In the genomic region with DNA sequence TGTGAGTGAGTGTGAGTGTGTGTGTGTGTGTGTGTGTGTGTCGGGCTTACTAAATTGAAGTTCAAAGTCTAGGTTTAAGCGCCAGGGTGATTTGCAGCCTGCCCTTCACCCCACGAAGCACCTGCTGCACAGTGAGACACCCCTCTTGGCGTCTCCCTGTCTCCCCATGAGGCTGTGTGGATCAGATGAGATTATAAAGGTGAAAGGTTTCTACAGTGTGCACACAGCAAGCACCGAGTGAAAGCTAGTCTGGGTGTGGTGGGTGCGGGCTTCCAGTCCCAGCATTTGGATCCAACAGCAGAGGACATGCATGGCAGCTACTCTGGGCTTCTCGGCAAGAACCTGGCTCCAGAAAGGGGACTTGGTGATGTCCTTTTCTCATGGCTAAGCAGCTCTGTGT, we compare ENCODE assay signal across 33 mouse cellular contexts. TPM values are rescaled to one million over a fixed set of nuclear protein-coding genes. Genes with fewer than 3 reads are reported as not detected.
A peak's percentile ranks its signal among the peaks of the same experiment; 100 is the strongest.
DNase-seq lines count a peak whose midpoint lies in the region; ATAC-seq and TF ChIP-seq lines count a peak whose summit lies in the region.
"Had no signal": no experiment of that assay in that cellular context is flagged by ENCODE, and none has a peak within 500 bp of the region (broad histone marks: within the 10 kb centered on the region; RNA-seq: fewer than 3 reads in every experiment).

No protein-coding gene starts in this region.

- H3K36me3 ChIP-seq in forebrain, embryonic 11.5 days (ENCODE audit: control insufficient read depth, insufficient read depth, low read length), result no peaks in the 10 kb centered on the region
- H3K36me3 ChIP-seq in forebrain, embryonic 16.5 days (ENCODE audit: control insufficient read depth, insufficient read depth), result no peaks in the 10 kb centered on the region
- H3K36me3 ChIP-seq in intestine, embryonic 14.5 days (ENCODE audit: control insufficient read depth, insufficient read depth, low read length), result no peaks in the 10 kb centered on the region
- no peaks in the 10 kb centered on the region for H3K36me3 ChIP-seq in intestine, embryonic 16.5 days (ENCODE audit: control insufficient read depth, insufficient read depth, low read length)
- H3K36me3 ChIP-seq in small intestine, adult 2 months (ENCODE audit: control insufficient read depth, insufficient read depth, low read length), result no peaks in the 10 kb centered on the region
- no peaks in the 10 kb centered on the region for H3K36me3 ChIP-seq in forebrain, embryonic 10.5 days (replicated peaks)
- no peaks in the 10 kb centered on the region for H3K36me3 ChIP-seq in hindbrain, embryonic 16.5 days (ENCODE audit: control insufficient read depth, insufficient read depth, low read length)
- H3K36me3 ChIP-seq: embryonic facial prominence, embryonic 10.5 days; embryonic facial prominence, embryonic 13.5 days; G1E; heart, embryonic 12.5 days; heart, embryonic 15.5 days had no signal

- no peak overlapping the region for H3K4me2 ChIP-seq in forebrain, embryonic 11.5 days (ENCODE audit: low read depth, low read length, severe bottlenecking)
- no peak overlapping the region for H3K4me2 ChIP-seq in forebrain, embryonic 16.5 days (ENCODE audit: low read length)
- H3K4me2 ChIP-seq in intestine, embryonic 14.5 days (ENCODE audit: low read length), result no peak overlapping the region
- 0 out of 2 replicates have a peak overlapping the region, but pooled peaks have one; percentile 24 for H3K4me2 ChIP-seq in intestine, embryonic 16.5 days (ENCODE audit: low read depth, low read length)
- H3K4me2 ChIP-seq in hindbrain, embryonic 16.5 days (ENCODE audit: low read length), result no peak overlapping the region
- H3K4me2 ChIP-seq: embryonic facial prominence, embryonic 13.5 days; heart, embryonic 12.5 days; heart, embryonic 15.5 days; hindbrain, embryonic 14.5 days had no signal

- H3K9ac ChIP-seq in forebrain, embryonic 11.5 days (ENCODE audit: low read length), result no peak overlapping the region
- no peak overlapping the region for H3K9ac ChIP-seq in forebrain, embryonic 16.5 days (replicated peaks; ENCODE audit: low read depth, low read length)
- no peak overlapping the region for H3K9ac ChIP-seq in intestine, embryonic 14.5 days (ENCODE audit: low read length)
- H3K9ac ChIP-seq in intestine, embryonic 16.5 days (ENCODE audit: low read depth, low read length), result no peak overlapping the region
- H3K9ac ChIP-seq in hindbrain, embryonic 16.5 days (ENCODE audit: low read depth, low read length), result no peak overlapping the region
- H3K9ac ChIP-seq: embryonic facial prominence, embryonic 13.5 days; heart, embryonic 12.5 days; heart, embryonic 15.5 days; hindbrain, embryonic 14.5 days had no signal

- no peaks in the 10 kb centered on the region for H3K9me3 ChIP-seq in forebrain, embryonic 11.5 days (ENCODE audit: control insufficient read depth, low read length)
- no peaks in the 10 kb centered on the region for H3K9me3 ChIP-seq in forebrain, embryonic 16.5 days (ENCODE audit: control insufficient read depth, low read length)
- no peaks in the 10 kb centered on the region for H3K9me3 ChIP-seq in intestine, embryonic 14.5 days (ENCODE audit: control insufficient read depth, low read length)
- H3K9me3 ChIP-seq in intestine, embryonic 16.5 days (ENCODE audit: control insufficient read depth, low read length), result no peaks in the 10 kb centered on the region
- no peaks in the 10 kb centered on the region for H3K9me3 ChIP-seq in forebrain, embryonic 10.5 days
- no peaks in the 10 kb centered on the region for H3K9me3 ChIP-seq in hindbrain, embryonic 16.5 days (ENCODE audit: control insufficient read depth, low read length)
- H3K9me3 ChIP-seq: embryonic facial prominence, embryonic 10.5 days; embryonic facial prominence, embryonic 13.5 days; G1E; heart, embryonic 12.5 days; heart, embryonic 15.5 days had no signal

- no peak overlapping the region for H3K27ac ChIP-seq in forebrain, embryonic 11.5 days (ENCODE audit: low read depth, low read length)
- H3K27ac ChIP-seq in forebrain, embryonic 16.5 days (ENCODE audit: low read length), result no peak overlapping the region
- no peak overlapping the region for H3K27ac ChIP-seq in intestine, embryonic 14.5 days (ENCODE audit: low read depth)
- peak overlapping the region; percentile 73 for H3K27ac ChIP-seq in intestine, embryonic 16.5 days (ENCODE audit: low read length)
- peak overlapping the region; percentile 96 for H3K27ac ChIP-seq in small intestine, adult 2 months (ENCODE audit: insufficient read depth, low read depth, low read length)
- H3K27ac ChIP-seq in forebrain, embryonic 10.5 days, result no peak overlapping the region
- no peak overlapping the region for H3K27ac ChIP-seq in hindbrain, embryonic 16.5 days (ENCODE audit: low read depth, low read length)
- H3K27ac ChIP-seq: embryonic facial prominence, embryonic 10.5 days; embryonic facial prominence, embryonic 13.5 days; heart, adult 2 months; heart, embryonic 15.5 days; hindbrain, embryonic 14.5 days had no signal

- TF ChIP-seq CTCF in small intestine, adult 2 months (IDR thresholded peaks at IDR 0.05; ENCODE audit: extremely low read depth, insufficient read length, insufficient replicate concordance, low read depth, low read length), result no peak

- whole genome bisulfite sequencing in forebrain, embryonic 11.5 days, result 87% methylated on average over 7 of the region's 7 CpGs
- WGBS in forebrain, embryonic 16.5 days, result 86% methylated on average over 7 of the region's 7 CpGs
- WGBS in intestine, embryonic 14.5 days, result 61% methylated on average over 7 of the region's 7 CpGs
- 60% methylated on average over 7 of the region's 7 CpGs for WGBS in intestine, embryonic 16.5 days
- WGBS in small intestine, adult 2 months, result 31% methylated on average over 7 of the region's 7 CpGs
- 80% methylated on average over 7 of the region's 7 CpGs for WGBS in forebrain, embryonic 10.5 days
- 84% methylated on average over 7 of the region's 7 CpGs for WGBS in hindbrain, embryonic 16.5 days

- peak; percentile 41 for DNase-seq in forebrain, embryonic 11.5 days (ENCODE audit: low spot score)
- no peak for DNase-seq in intestine, embryonic 14.5 days (ENCODE audit: low spot score)
- no peak for DNase-seq in lung, postnatal 10 days
- DNase-seq in forebrain, embryonic 10.5 days (ENCODE audit: extremely low spot score, low spot score), result no peak
- DNase-seq: adrenal gland, postnatal 25 days; B cell, adult 2 months; cerebellum, adult 11-12 months; cerebellum, adult 8-10 months; cerebellum, postnatal 10 days; cerebellum, postnatal 36 days; embryo, embryonic 11 days; gastrocnemius, postnatal 25 days; heart, postnatal 10 days; heart, postnatal 4 days; kidney, adult 11 months had no signal

- TF ChIP-seq POLR2A in small intestine, adult 2 months (IDR thresholded peaks at IDR 0.05; ENCODE audit: low read depth, low read length), result peak; percentile 74; the same call in 1 of the 2 replicates

- no peak for ATAC-seq in forebrain, embryonic 11.5 days (replicated peaks; ENCODE audit: low FRiP score)
- ATAC-seq in forebrain, embryonic 16.5 days, result no peak
- ATAC-seq in intestine, embryonic 14.5 days (replicated peaks; ENCODE audit: low FRiP score, low TSS enrichment, low read depth), result peak; percentile 37; the same call in 1 of the 2 replicates
- ATAC-seq in intestine, embryonic 16.5 days, result peak; percentile 84
- ATAC-seq in hindbrain, embryonic 16.5 days, result no peak
- ATAC-seq: forebrain, embryonic 14.5 days; Patski had no signal

- no peaks in the 10 kb centered on the region for H3K27me3 ChIP-seq in forebrain, embryonic 11.5 days (ENCODE audit: control insufficient read depth, insufficient read depth, low read length)
- H3K27me3 ChIP-seq in forebrain, embryonic 16.5 days (replicated peaks; ENCODE audit: control insufficient read depth, insufficient read depth, low read length), result no peaks in the 10 kb centered on the region
- no peaks in the 10 kb centered on the region for H3K27me3 ChIP-seq in intestine, embryonic 14.5 days (replicated peaks; ENCODE audit: control insufficient read depth, insufficient read depth, low read length)
- H3K27me3 ChIP-seq in intestine, embryonic 16.5 days (replicated peaks; ENCODE audit: control insufficient read depth, insufficient read depth, low read length), result no peaks in the 10 kb centered on the region
- no peaks in the 10 kb centered on the region for H3K27me3 ChIP-seq in small intestine, adult 2 months (ENCODE audit: control insufficient read depth, insufficient read depth, low read length)
- H3K27me3 ChIP-seq in forebrain, embryonic 10.5 days (ENCODE audit: poor library complexity, severe bottlenecking), result no peaks in the 10 kb centered on the region
- H3K27me3 ChIP-seq in hindbrain, embryonic 16.5 days (replicated peaks; ENCODE audit: control insufficient read depth, insufficient read depth, low read length), result no peaks in the 10 kb centered on the region
- H3K27me3 ChIP-seq: embryonic facial prominence, embryonic 13.5 days; heart, embryonic 12.5 days; heart, embryonic 15.5 days; Patski had no signal

- H3K4me1 ChIP-seq in forebrain, embryonic 11.5 days (replicated peaks; ENCODE audit: control insufficient read depth, insufficient read depth, low read length), result no peaks in the 10 kb centered on the region
- H3K4me1 ChIP-seq in forebrain, embryonic 16.5 days (replicated peaks; ENCODE audit: control insufficient read depth, insufficient read depth, low read length), result no peaks in the 10 kb centered on the region
- no peaks in the 10 kb centered on the region for H3K4me1 ChIP-seq in intestine, embryonic 14.5 days (replicated peaks; ENCODE audit: control insufficient read depth, insufficient read depth, low read length)
- H3K4me1 ChIP-seq in intestine, embryonic 16.5 days (ENCODE audit: control insufficient read depth, insufficient read depth, low read length), result peaks cover 26% of the 10 kb centered on the region
- peaks cover 49% of the 10 kb centered on the region for H3K4me1 ChIP-seq in small intestine, adult 2 months (ENCODE audit: control insufficient read depth, insufficient read depth, insufficient read length, low read length)
- no peaks in the 10 kb centered on the region for H3K4me1 ChIP-seq in forebrain, embryonic 10.5 days
- no peaks in the 10 kb centered on the region for H3K4me1 ChIP-seq in hindbrain, embryonic 16.5 days (ENCODE audit: control insufficient read depth, insufficient read depth, low read depth, low read length)
- H3K4me1 ChIP-seq: embryonic facial prominence, embryonic 10.5 days; embryonic facial prominence, embryonic 13.5 days; heart, embryonic 12.5 days; heart, embryonic 15.5 days had no signal

- no peak overlapping the region for H3K4me3 ChIP-seq in forebrain, embryonic 11.5 days (ENCODE audit: low read depth, low read length)
- no peak overlapping the region for H3K4me3 ChIP-seq in forebrain, embryonic 16.5 days (replicated peaks; ENCODE audit: low read length)
- H3K4me3 ChIP-seq in intestine, embryonic 14.5 days (ENCODE audit: low read depth, low read length), result no peak overlapping the region
- no peak overlapping the region for H3K4me3 ChIP-seq in intestine, embryonic 16.5 days (ENCODE audit: low read length)
- H3K4me3 ChIP-seq in small intestine, adult 2 months (ENCODE audit: low read depth, low read length), result peak overlapping the region; percentile 52
- H3K4me3 ChIP-seq in forebrain, embryonic 10.5 days, result no peak overlapping the region
- no peak overlapping the region for H3K4me3 ChIP-seq in hindbrain, embryonic 16.5 days (ENCODE audit: low read length)
- H3K4me3 ChIP-seq: embryonic facial prominence, embryonic 10.5 days; embryonic facial prominence, embryonic 13.5 days; erythroblast, embryonic 14.5 days; heart, adult 2 months; heart, embryonic 12.5 days; heart, embryonic 15.5 days had no signal

RNA-seq across cellular contexts. Expression of a gene that starts 0.9 kb away (rescaled TPM):
- polyA plus RNA-seq in forebrain, embryonic 11.5 days (2014; fragmentation: Nextera tagmentation; extraction: Ambion mirVana), result not detected in 2 replicates
- not detected in 2 replicates for polyA plus RNA-seq in forebrain, embryonic 16.5 days (2015; fragmentation: Nextera tagmentation; extraction: Ambion mirVana)
- polyA plus RNA-seq in intestine, embryonic 14.5 days (2014; fragmentation: Nextera tagmentation; extraction: Ambion mirVana), result 0.09 and 0.28 TPM in 2 replicates
- 0.65 and 0.88 TPM in 2 replicates for polyA plus RNA-seq in intestine, embryonic 16.5 days (2015; fragmentation: Nextera tagmentation; extraction: Ambion mirVana)
- polyA plus RNA-seq in small intestine, adult 2 months (2012; rRNA removed), result 9.0 and 28.9 TPM in 2 replicates
- not detected in 2 replicates for polyA plus RNA-seq in forebrain, embryonic 10.5 days (2016; fragmentation: Nextera tagmentation; extraction: Ambion mirVana)
- polyA plus RNA-seq in hindbrain, embryonic 16.5 days (2015; fragmentation: Nextera tagmentation; extraction: Ambion mirVana), result not detected in 2 replicates
- polyA plus RNA-seq: brain, embryonic 14.5 days; cortical plate, adult 2 months; embryonic facial prominence, embryonic 10.5 days; erythroblast, embryonic 14.5 days; forebrain, embryonic 14.5 days; G1E; gonadal fat pad, adult 2 months; heart, adult 2 months; heart, embryonic 12.5 days; hindbrain, embryonic 11.5 days; hindbrain, embryonic 14.5 days; Patski had no signal

RNA-seq across cellular contexts. Expression of a gene that starts 9.1 kb away (rescaled TPM):
- 151 and 166 TPM in 2 replicates for polyA plus RNA-seq in forebrain, embryonic 11.5 days (2014; fragmentation: Nextera tagmentation; extraction: Ambion mirVana)
- polyA plus RNA-seq in forebrain, embryonic 16.5 days (2015; fragmentation: Nextera tagmentation; extraction: Ambion mirVana), result 153 and 178 TPM in 2 replicates
- polyA plus RNA-seq in intestine, embryonic 14.5 days (2014; fragmentation: Nextera tagmentation; extraction: Ambion mirVana), result 186 and 190 TPM in 2 replicates
- polyA plus RNA-seq in intestine, embryonic 16.5 days (2015; fragmentation: Nextera tagmentation; extraction: Ambion mirVana), result 157 and 174 TPM in 2 replicates
- 86.2 and 132 TPM in 2 replicates for polyA plus RNA-seq in small intestine, adult 2 months (2012; rRNA removed)
- 186 and 188 TPM in 2 replicates for polyA plus RNA-seq in forebrain, embryonic 10.5 days (2016; fragmentation: Nextera tagmentation; extraction: Ambion mirVana)
- polyA plus RNA-seq in hindbrain, embryonic 16.5 days (2015; fragmentation: Nextera tagmentation; extraction: Ambion mirVana), result 162 and 168 TPM in 2 replicates

RNA-seq across cellular contexts. Expression of a gene that starts 16.1 kb away (rescaled TPM):
- polyA plus RNA-seq in forebrain, embryonic 11.5 days (2014; fragmentation: Nextera tagmentation; extraction: Ambion mirVana), result 29.3 and 34.8 TPM in 2 replicates
- polyA plus RNA-seq in forebrain, embryonic 16.5 days (2015; fragmentation: Nextera tagmentation; extraction: Ambion mirVana), result 40.1 and 45.8 TPM in 2 replicates
- 48.0 and 49.1 TPM in 2 replicates for polyA plus RNA-seq in intestine, embryonic 14.5 days (2014; fragmentation: Nextera tagmentation; extraction: Ambion mirVana)
- 41.7 and 43.7 TPM in 2 replicates for polyA plus RNA-seq in intestine, embryonic 16.5 days (2015; fragmentation: Nextera tagmentation; extraction: Ambion mirVana)
- 40.8 and 63.7 TPM in 2 replicates for polyA plus RNA-seq in small intestine, adult 2 months (2012; rRNA removed)
- 37.0 and 38.6 TPM in 2 replicates for polyA plus RNA-seq in forebrain, embryonic 10.5 days (2016; fragmentation: Nextera tagmentation; extraction: Ambion mirVana)
- 57.8 and 64.4 TPM in 2 replicates for polyA plus RNA-seq in hindbrain, embryonic 16.5 days (2015; fragmentation: Nextera tagmentation; extraction: Ambion mirVana)

RNA-seq across cellular contexts. Expression of a gene that starts 18.8 kb away (rescaled TPM):
- polyA plus RNA-seq in forebrain, embryonic 11.5 days (2014; fragmentation: Nextera tagmentation; extraction: Ambion mirVana), result 0.76 TPM in 1 of 2 replicates, not detected in the other
- polyA plus RNA-seq in forebrain, embryonic 16.5 days (2015; fragmentation: Nextera tagmentation; extraction: Ambion mirVana), result 0.60 and 1.0 TPM in 2 replicates
- polyA plus RNA-seq in intestine, embryonic 14.5 days (2014; fragmentation: Nextera tagmentation; extraction: Ambion mirVana), result not detected in 2 replicates
- polyA plus RNA-seq in intestine, embryonic 16.5 days (2015; fragmentation: Nextera tagmentation; extraction: Ambion mirVana), result 0.44 TPM in 1 of 2 replicates, not detected in the other
- polyA plus RNA-seq in small intestine, adult 2 months (2012; rRNA removed), result not detected in 2 replicates
- polyA plus RNA-seq in forebrain, embryonic 10.5 days (2016; fragmentation: Nextera tagmentation; extraction: Ambion mirVana), result 0.35 and 0.50 TPM in 2 replicates
- polyA plus RNA-seq in hindbrain, embryonic 16.5 days (2015; fragmentation: Nextera tagmentation; extraction: Ambion mirVana), result 0.64 TPM in 1 of 2 replicates, not detected in the other
- polyA plus RNA-seq: cortical plate, adult 2 months; embryonic facial prominence, embryonic 13.5 days; erythroblast, embryonic 14.5 days; G1E; gonadal fat pad, adult 2 months; heart, adult 2 months; heart, embryonic 15.5 days; hindbrain, embryonic 11.5 days had no signal

RNA-seq across cellular contexts. Expression of a gene that starts 30.0 kb away (rescaled TPM):
- 77.3 and 82.7 TPM in 2 replicates for polyA plus RNA-seq in forebrain, embryonic 11.5 days (2014; fragmentation: Nextera tagmentation; extraction: Ambion mirVana)
- polyA plus RNA-seq in forebrain, embryonic 16.5 days (2015; fragmentation: Nextera tagmentation; extraction: Ambion mirVana), result 84.3 and 90.1 TPM in 2 replicates
- polyA plus RNA-seq in intestine, embryonic 14.5 days (2014; fragmentation: Nextera tagmentation; extraction: Ambion mirVana), result 60.5 and 64.2 TPM in 2 replicates
- polyA plus RNA-seq in intestine, embryonic 16.5 days (2015; fragmentation: Nextera tagmentation; extraction: Ambion mirVana), result 57.9 and 60.9 TPM in 2 replicates
- polyA plus RNA-seq in small intestine, adult 2 months (2012; rRNA removed), result 17.1 and 43.5 TPM in 2 replicates
- 82.3 and 83.9 TPM in 2 replicates for polyA plus RNA-seq in forebrain, embryonic 10.5 days (2016; fragmentation: Nextera tagmentation; extraction: Ambion mirVana)
- polyA plus RNA-seq in hindbrain, embryonic 16.5 days (2015; fragmentation: Nextera tagmentation; extraction: Ambion mirVana), result 60.2 and 68.0 TPM in 2 replicates

Comparison
In these comparisons a context has a peak if more than half of its experiments do, and no peak if none do; other contexts are left out.
1. H3K27ac ChIP-seq: peak in intestine, embryonic 16.5 days (single experiment) and small intestine, adult 2 months (single experiment); none in forebrain, embryonic 11.5 days (single experiment), forebrain, embryonic 16.5 days (single experiment), intestine, embryonic 14.5 days (single experiment), forebrain, embryonic 10.5 days (single experiment) and hindbrain, embryonic 16.5 days (single experiment).
2. ATAC-seq: peak in intestine, embryonic 14.5 days (single experiment) and intestine, embryonic 16.5 days (single experiment); none in forebrain, embryonic 11.5 days (single experiment), forebrain, embryonic 16.5 days (single experiment) and hindbrain, embryonic 16.5 days (single experiment).